Mouse (Mus musculus): ENCODE results near the gene Zfyve28. TPM values are rescaled to one million over a fixed set of nuclear protein-coding genes. Genes with fewer than 3 reads are reported as not detected.

The Zfyve28 gene
- polyA plus RNA-seq, 1 experiment from 2014 or later = 5.3 TPM

GRCm38 (mm10) chr5:34284156-34284750 is 4.0 kb downstream of the Zfyve28 start:
- H3K36me3 ChIP-seq = no peaks in the 10 kb centered on the region
- 46% methylated on average over 3 of the region's 3 CpGs for WGBS
- no peak overlapping the region for H3K9ac ChIP-seq (replicated peaks)
- no peak overlapping the region for H3K4me2 ChIP-seq (replicated peaks)
- H3K9me3 ChIP-seq = no peaks in the 10 kb centered on the region
- H3K27me3 ChIP-seq = peaks cover 26% of the 10 kb centered on the region
- H3K4me1 ChIP-seq = peaks cover 22% of the 10 kb centered on the region
- H3K4me3 ChIP-seq = no peak overlapping the region
- no peak for ATAC-seq (replicated peaks)
- H3K27ac ChIP-seq (replicated peaks) = no peak overlapping the region

GRCm38 (mm10) chr5:34283355-34283754 is 4.9 kb downstream of the Zfyve28 start:
- H3K4me1 ChIP-seq = peaks cover 19% of the 10 kb centered on the region
- peaks cover 23% of the 10 kb centered on the region for H3K27me3 ChIP-seq
- no peak overlapping the region for H3K9ac ChIP-seq (replicated peaks)
- ATAC-seq (replicated peaks) = no peak
- WGBS = 83% methylated on average over 5 of the region's 5 CpGs
- H3K36me3 ChIP-seq = no peaks in the 10 kb centered on the region
- H3K9me3 ChIP-seq = no peaks in the 10 kb centered on the region
- H3K4me2 ChIP-seq (replicated peaks) = no peak overlapping the region
- no peak overlapping the region for H3K4me3 ChIP-seq
- H3K27ac ChIP-seq (replicated peaks) = no peak overlapping the region

- H3K27me3 ChIP-seq = peaks cover 9% of the 10 kb centered on the region; the same call in 1 of the 2 replicates
- no peak overlapping the region for H3K4me3 ChIP-seq
- ATAC-seq (replicated peaks) = no peak
- WGBS = 71% methylated on average over 7 of the region's 7 CpGs
- H3K9me3 ChIP-seq = no peaks in the 10 kb centered on the region
- no peak overlapping the region for H3K9ac ChIP-seq (replicated peaks)
- H3K36me3 ChIP-seq = no peaks in the 10 kb centered on the region
- H3K4me1 ChIP-seq = no peaks in the 10 kb centered on the region
- no peak overlapping the region for H3K4me2 ChIP-seq (replicated peaks)
- no peak overlapping the region for H3K27ac ChIP-seq (replicated peaks)
These were observed 7.3 kb downstream of the Zfyve28 start for GRCm38 (mm10) chr5:34280976-34281375.

- no peak for ATAC-seq (replicated peaks)
- Histone ChIP-seq H3K27me3 (no peaks in the 10 kb centered on the region), H3K9me3 (no peaks in the 10 kb centered on the region), H3K4me1 (no peaks in the 10 kb centered on the region), H3K4me3 (no peak overlapping the region), H3K36me3 (no peaks in the 10 kb centered on the region), H3K4me2 (replicated peaks) (no peak overlapping the region), H3K9ac (replicated peaks) (no peak overlapping the region), H3K27ac (replicated peaks) (no peak overlapping the region)
- WGBS = 91% methylated on average over 9 of the region's 9 CpGs
These were observed 9.0 kb downstream of the Zfyve28 start for GRCm38 (mm10) chr5:34279214-34279613.

GRCm38 (mm10) chr5:34278058-34278457 is 10.2 kb downstream of the Zfyve28 start:
- H3K4me1 ChIP-seq = no peaks in the 10 kb centered on the region
- no peaks in the 10 kb centered on the region for H3K36me3 ChIP-seq
- H3K9me3 ChIP-seq = no peaks in the 10 kb centered on the region
- H3K4me3 ChIP-seq = no peak overlapping the region
- no peak overlapping the region for H3K4me2 ChIP-seq (replicated peaks)
- H3K9ac ChIP-seq (replicated peaks) = no peak overlapping the region
- WGBS = 86% methylated on average over 4 of the region's 4 CpGs
- no peak for ATAC-seq (replicated peaks)
- no peaks in the 10 kb centered on the region for H3K27me3 ChIP-seq
- no peak overlapping the region for H3K27ac ChIP-seq (replicated peaks)

GRCm38 (mm10) chr5:34276746-34277145 is 11.5 kb downstream of the Zfyve28 start:
- no peak overlapping the region for H3K4me3 ChIP-seq
- no peaks in the 10 kb centered on the region for H3K27me3 ChIP-seq
- H3K36me3 ChIP-seq = no peaks in the 10 kb centered on the region
- 91% methylated on average over 6 of the region's 6 CpGs for WGBS
- H3K9me3 ChIP-seq = no peaks in the 10 kb centered on the region
- H3K4me1 ChIP-seq = no peaks in the 10 kb centered on the region
- no peak overlapping the region for H3K27ac ChIP-seq (replicated peaks)
- no peak overlapping the region for H3K9ac ChIP-seq (replicated peaks)
- no peak for ATAC-seq (replicated peaks)
- no peak overlapping the region for H3K4me2 ChIP-seq (replicated peaks)

GRCm38 (mm10) chr5:34276191-34276590 is 12.1 kb downstream of the Zfyve28 start:
- WGBS = 87% methylated on average over 7 of the region's 7 CpGs
- no peak overlapping the region for H3K27ac ChIP-seq (replicated peaks)
- ATAC-seq (replicated peaks) = no peak

GRCm38 (mm10) chr5:34274676-34275293 is 13.5 kb downstream of the Zfyve28 start:
- no peak for ATAC-seq (replicated peaks)
- Histone ChIP-seq H3K4me2 (replicated peaks) (no peak overlapping the region), H3K4me3 (no peak overlapping the region), H3K27me3 (no peaks in the 10 kb centered on the region), H3K9me3 (no peaks in the 10 kb centered on the region), H3K4me1 (no peaks in the 10 kb centered on the region), H3K9ac (replicated peaks) (no peak overlapping the region), H3K27ac (replicated peaks) (no peak overlapping the region), H3K36me3 (no peaks in the 10 kb centered on the region)
- WGBS = 89% methylated on average over 10 of the region's 10 CpGs

More at GRCm38 (mm10) chr5:34276191-34276590, 12.1 kb downstream of the Zfyve28 start:
- Histone ChIP-seq H3K36me3 (no peaks in the 10 kb centered on the region), H3K27me3 (no peaks in the 10 kb centered on the region), H3K4me3 (no peak overlapping the region), H3K9ac (replicated peaks) (no peak overlapping the region), H3K9me3 (no peaks in the 10 kb centered on the region), H3K4me2 (replicated peaks) (no peak overlapping the region), H3K4me1 (no peaks in the 10 kb centered on the region)

GRCm38 (mm10) chr5:34274268-34274667 is 14.0 kb downstream of the Zfyve28 start:
- Histone ChIP-seq H3K27ac (replicated peaks) (no peak overlapping the region), H3K27me3 (no peaks in the 10 kb centered on the region), H3K4me2 (replicated peaks) (no peak overlapping the region), H3K4me3 (no peak overlapping the region), H3K4me1 (no peaks in the 10 kb centered on the region), H3K9ac (replicated peaks) (no peak overlapping the region), H3K9me3 (no peaks in the 10 kb centered on the region), H3K36me3 (no peaks in the 10 kb centered on the region)
- WGBS = 81% methylated on average over 3 of the region's 3 CpGs
- ATAC-seq (replicated peaks) = no peak

GRCm38 (mm10) chr5:34273251-34273681 is 15.0 kb downstream of the Zfyve28 start:
- H3K36me3 ChIP-seq = no peaks in the 10 kb centered on the region
- no peak overlapping the region for H3K4me2 ChIP-seq (replicated peaks)
- no peak overlapping the region for H3K27ac ChIP-seq (replicated peaks)
- no peaks in the 10 kb centered on the region for H3K4me1 ChIP-seq
- H3K9ac ChIP-seq (replicated peaks) = no peak overlapping the region
- no peak for ATAC-seq (replicated peaks)
- H3K9me3 ChIP-seq = no peaks in the 10 kb centered on the region
- H3K27me3 ChIP-seq = no peaks in the 10 kb centered on the region
- 75% methylated on average over 5 of the region's 5 CpGs for WGBS
- H3K4me3 ChIP-seq = no peak overlapping the region

GRCm38 (mm10) chr5:34271743-34272142 is 16.5 kb downstream of the Zfyve28 start:
- Histone ChIP-seq H3K9me3 (no peaks in the 10 kb centered on the region), H3K27ac (replicated peaks) (no peak overlapping the region), H3K4me3 (no peak overlapping the region), H3K4me2 (replicated peaks) (no peak overlapping the region), H3K27me3 (no peaks in the 10 kb centered on the region), H3K9ac (replicated peaks) (no peak overlapping the region), H3K36me3 (no peaks in the 10 kb centered on the region), H3K4me1 (no peaks in the 10 kb centered on the region)
- 27% methylated on average over 4 of the region's 4 CpGs for WGBS
- ATAC-seq (replicated peaks) = no peak

GRCm38 (mm10) chr5:34269921-34270465 is 18.3 kb downstream of the Zfyve28 start:
- H3K9ac ChIP-seq (replicated peaks) = no peak overlapping the region
- H3K27ac ChIP-seq (replicated peaks) = no peak overlapping the region
- WGBS = 68% methylated on average over 12 of the region's 12 CpGs
- no peaks in the 10 kb centered on the region for H3K4me1 ChIP-seq
- H3K36me3 ChIP-seq = no peaks in the 10 kb centered on the region
- H3K4me3 ChIP-seq = no peak overlapping the region
- no peaks in the 10 kb centered on the region for H3K9me3 ChIP-seq
- H3K4me2 ChIP-seq (replicated peaks) = no peak overlapping the region
- ATAC-seq (replicated peaks) = no peak
- H3K27me3 ChIP-seq = no peaks in the 10 kb centered on the region

Measured in forebrain, embryonic 15.5 days (tissue).